Mouse (Mus musculus) kidney, adult 8-10 months (tissue): ENCODE measurements around the gene Olfr771.
"Not testable (repeated sequence)": the region's sequence is repeated elsewhere in the genome, so short reads cannot be mapped to it uniquely, and the experiment has no call there.

Experiments
- DNase-seq, 2 experiments: peaks; one replicate each; pipeline ENCODE4 v3.0.0; 2022

The Olfr771 gene

DNA sequence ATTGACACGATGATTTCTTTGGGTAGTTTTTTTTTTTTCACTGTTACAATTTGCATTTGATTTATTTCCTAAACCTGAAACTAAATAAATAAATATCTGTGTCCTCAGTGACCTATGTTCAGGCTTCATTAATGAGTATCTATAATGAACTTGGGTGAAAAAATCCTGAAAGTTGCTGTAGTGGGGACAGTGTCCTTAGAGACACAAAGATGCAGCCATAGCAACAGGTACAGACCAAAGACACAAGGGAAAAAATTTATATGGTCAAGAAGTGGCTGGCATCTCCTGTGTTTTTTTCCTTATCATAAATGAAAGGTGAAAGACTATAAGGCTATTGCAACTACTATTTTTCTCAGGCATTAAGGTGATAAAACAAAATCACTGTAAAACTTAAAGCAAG, at the start of gene Olfr771:
TSS of gene Olfr771 (minus strand) at position 101 of the 400 bp plus-strand sequence.
- no peak for DNase-seq

DNA sequence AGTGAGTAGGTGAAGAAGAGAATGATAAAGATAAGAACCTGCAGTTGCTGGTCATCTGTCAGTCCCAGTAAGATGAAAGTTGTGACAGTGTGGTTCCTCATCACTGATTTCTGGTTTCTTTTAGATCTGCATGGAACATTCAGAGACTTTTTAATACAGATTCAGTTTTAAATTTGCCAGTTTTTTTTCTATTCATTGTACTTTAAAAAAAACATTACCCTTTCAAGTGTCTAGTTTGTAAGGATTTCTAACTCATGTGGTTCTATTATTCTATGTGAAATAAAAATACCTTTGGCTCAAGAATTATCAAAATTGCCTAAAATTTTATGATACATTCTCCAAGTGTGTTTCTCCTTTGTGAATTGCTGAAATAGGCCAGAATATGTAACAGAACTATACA, 22.8 kb upstream of the Olfr771 start, which contains the start of gene Olfr773:
TSS of gene Olfr773 (minus strand) at position 101 of the 400 bp plus-strand sequence.
- not testable (repeated sequence) for DNase-seq

DNA sequence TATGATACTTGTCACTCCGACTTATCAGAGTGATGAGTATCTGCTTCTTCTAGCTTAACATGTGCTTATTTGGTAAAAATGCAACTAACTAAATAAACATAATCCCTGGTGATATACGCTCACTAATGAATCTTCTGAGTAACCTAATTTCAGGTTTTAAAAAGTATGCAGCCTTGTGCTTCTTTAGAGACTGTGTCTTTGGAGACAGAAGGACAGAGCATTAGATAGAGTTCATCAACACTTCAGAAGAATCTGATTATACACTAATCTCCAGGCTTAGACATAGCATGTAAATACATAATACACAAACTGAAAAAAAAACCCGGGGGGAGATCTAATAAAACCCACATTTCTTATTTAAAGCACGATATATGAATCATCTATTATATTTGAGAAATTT, 13.3 kb upstream of the Olfr771 start, which contains the start of gene Olfr772:
TSS of gene Olfr772 (minus strand) at position 101 of the 400 bp plus-strand sequence.
- not testable (repeated sequence) for DNase-seq

DNA sequence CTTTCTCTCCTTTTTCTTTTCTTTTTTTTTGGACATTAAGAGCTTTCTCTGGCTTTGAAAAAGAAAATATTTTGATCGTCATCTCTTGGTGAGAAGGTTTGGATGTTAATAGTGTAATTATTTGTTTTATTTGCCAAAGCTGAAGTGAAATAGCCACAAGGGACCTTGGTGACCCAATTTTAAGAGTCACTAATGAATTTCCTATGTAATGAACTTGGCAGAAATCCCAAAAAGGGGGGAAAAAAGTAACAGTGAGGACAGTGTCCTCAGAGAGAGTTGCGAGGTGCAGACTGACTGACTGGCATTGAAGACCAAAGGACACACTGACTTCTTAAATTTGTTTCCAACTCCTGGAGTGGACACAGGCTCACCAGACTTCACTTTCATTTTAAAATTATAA, 25.7 kb downstream of the Olfr771 start, which contains the start of gene Olfr770:
TSS of gene Olfr770 (minus strand) at position 101 of the 400 bp plus-strand sequence.
- DNase-seq, result no peak

DNA sequence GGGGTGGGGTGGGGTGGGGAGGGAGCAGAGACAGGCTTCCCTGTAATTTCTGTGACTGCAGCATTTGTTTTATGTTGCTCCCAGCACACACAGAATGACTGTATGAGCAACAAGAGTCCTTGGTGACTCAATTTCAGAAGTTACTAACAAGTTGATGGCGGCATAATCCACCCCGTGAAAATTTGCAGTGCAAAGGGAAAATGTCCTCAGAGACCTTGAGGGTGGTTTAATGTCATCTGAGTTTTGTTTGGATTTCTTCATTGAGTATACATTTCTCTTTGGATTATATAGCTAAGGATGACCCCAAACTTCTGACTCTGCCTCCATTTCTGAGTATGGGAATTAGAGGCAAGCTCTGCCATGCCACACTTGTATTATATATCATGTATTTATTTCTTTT, 46.8 kb downstream of the Olfr771 start, which contains the start of gene Olfr769:
TSS of gene Olfr769 (minus strand) at position 101 of the 400 bp plus-strand sequence.
- DNase-seq, result no peak

DNA sequence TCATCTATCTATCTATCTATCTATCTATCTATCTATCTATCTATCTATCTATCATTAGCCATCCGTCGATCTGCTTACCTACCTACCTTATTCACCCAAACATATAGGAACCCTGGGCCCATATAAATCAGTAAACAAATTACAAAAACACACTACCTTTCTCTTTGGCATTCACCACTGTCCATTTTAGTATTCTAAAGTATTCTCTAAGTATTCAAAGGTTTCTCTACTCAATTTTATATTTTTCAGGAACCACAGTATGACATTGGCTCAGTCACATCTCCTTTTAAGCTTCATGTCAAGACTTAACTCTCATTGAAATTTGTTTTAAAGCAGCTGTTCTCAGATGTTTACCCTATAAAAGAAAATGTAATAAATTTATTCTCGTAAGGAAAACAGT, 49.4 kb downstream of the Olfr771 start:
- DNase-seq, result no peak
